Mouse (Mus musculus): ENCODE results near the gene Ces2a. TPM values are rescaled to one million over a fixed set of nuclear protein-coding genes. Genes with fewer than 3 reads are reported as not detected.
A peak's percentile ranks its signal among the peaks of the same experiment; 100 is the strongest.

Gene Ces2a
- 1.5 and 2.7 TPM in 2 replicates for polyA plus RNA-seq (2015; fragmentation: Nextera tagmentation; extraction: Ambion mirVana)

DNA sequence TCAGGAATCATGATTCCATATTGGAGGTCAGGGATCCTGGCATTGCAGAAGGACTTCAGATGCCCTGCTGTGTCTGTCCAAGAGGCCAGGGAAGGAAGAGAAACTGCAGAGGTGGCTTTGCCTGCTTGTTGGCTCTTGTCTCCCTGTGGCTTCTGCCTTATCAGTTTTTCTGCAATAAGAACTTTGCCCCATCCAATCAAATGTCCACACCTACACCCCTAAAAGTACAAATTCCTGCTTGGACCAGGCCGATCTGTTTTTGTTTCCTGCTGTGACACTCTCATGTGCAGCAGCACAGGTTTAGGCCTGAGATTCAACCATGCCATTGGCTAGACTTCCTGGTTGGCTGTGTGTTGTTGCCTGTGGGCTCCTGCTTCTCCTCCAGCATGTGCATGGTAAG lies at the start of gene Ces2a:
TSS of gene Ces2a (plus strand) at position 251 of the 400 bp plus-strand sequence.
- no peak within 1 kb of the TSS for H3K9ac ChIP-seq
- ATAC-seq (ENCODE audit: insufficient read depth, low FRiP score, low read depth), result no peak
- H3K36me3 ChIP-seq, result no peaks in the 10 kb centered on the region
- H3K9me3 ChIP-seq, result no peaks in the 10 kb centered on the region
- H3K27me3 ChIP-seq (replicated peaks), result no peaks in the 10 kb centered on the region
- H3K4me3 ChIP-seq (replicated peaks), result no peak within 1 kb of the TSS
- no peak within 1 kb of the TSS for H3K27ac ChIP-seq
- WGBS, result 76% methylated on average over 1 of the region's 1 CpGs
- H3K4me2 ChIP-seq, result no peak within 1 kb of the TSS
- H3K4me1 ChIP-seq, result no peaks in the 10 kb centered on the region

DNA sequence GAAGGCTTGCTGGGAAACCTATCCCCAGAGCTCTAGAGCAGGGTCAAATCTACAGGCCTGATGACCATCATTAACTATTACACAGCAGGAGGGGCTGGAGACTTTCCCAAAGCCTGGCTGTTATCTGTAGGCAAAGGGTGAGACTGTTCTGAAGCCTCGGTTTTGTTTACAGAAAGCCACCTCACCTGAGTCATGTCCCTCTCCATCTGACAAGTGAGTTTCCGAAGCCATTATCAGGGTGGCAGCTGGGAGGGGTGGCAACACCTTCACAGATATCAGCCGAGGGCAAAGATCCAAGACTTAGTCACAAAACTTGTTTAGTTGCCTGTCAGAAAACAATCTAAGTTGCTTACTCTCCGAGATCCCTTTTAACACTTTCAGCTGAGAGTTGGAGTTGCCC lies 45.4 kb upstream of the Ces2a start:
- Histone ChIP-seq H3K9me3 (no peaks in the 10 kb centered on the region), H3K36me3 (no peaks in the 10 kb centered on the region), H3K4me2 (no peak overlapping the region), H3K27ac (no peak overlapping the region), H3K4me3 (replicated peaks) (no peak overlapping the region), H3K9ac (no peak overlapping the region), H3K27me3 (replicated peaks) (no peaks in the 10 kb centered on the region), H3K4me1 (no peaks in the 10 kb centered on the region)
- ATAC-seq (ENCODE audit: insufficient read depth, low FRiP score, low read depth), result no peak
- WGBS, result 36% methylated on average over 4 of the region's 4 CpGs

DNA sequence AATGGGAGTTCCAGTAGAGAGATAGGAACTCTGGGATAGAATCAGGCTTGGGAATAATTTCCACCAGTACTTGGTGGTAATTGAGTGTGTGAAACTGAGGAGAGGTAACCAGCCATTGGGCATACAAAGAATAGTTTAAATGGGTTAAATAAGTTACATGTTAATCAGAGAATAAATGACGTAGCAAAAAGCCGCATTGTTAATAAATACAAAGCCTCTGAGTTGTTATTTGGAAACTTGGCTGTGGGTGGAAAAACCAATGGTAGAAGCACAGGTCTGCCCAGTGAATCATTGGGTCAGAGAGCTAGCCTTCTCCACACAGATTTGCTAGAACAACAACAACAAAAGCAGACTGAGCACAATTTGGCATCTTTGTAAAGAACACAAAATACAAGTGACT lies 35.2 kb upstream of the Ces2a start:
- no peaks in the 10 kb centered on the region for H3K9me3 ChIP-seq
- no peaks in the 10 kb centered on the region for H3K27me3 ChIP-seq (replicated peaks)
- H3K4me1 ChIP-seq, result no peaks in the 10 kb centered on the region
- 83% methylated on average over 2 of the region's 2 CpGs for WGBS
- no peak for ATAC-seq (ENCODE audit: insufficient read depth, low FRiP score, low read depth)
- H3K27ac ChIP-seq, result no peak overlapping the region
- H3K36me3 ChIP-seq, result no peaks in the 10 kb centered on the region
- H3K4me2 ChIP-seq, result no peak overlapping the region
- H3K9ac ChIP-seq, result no peak overlapping the region
- H3K4me3 ChIP-seq (replicated peaks), result no peak overlapping the region

DNA sequence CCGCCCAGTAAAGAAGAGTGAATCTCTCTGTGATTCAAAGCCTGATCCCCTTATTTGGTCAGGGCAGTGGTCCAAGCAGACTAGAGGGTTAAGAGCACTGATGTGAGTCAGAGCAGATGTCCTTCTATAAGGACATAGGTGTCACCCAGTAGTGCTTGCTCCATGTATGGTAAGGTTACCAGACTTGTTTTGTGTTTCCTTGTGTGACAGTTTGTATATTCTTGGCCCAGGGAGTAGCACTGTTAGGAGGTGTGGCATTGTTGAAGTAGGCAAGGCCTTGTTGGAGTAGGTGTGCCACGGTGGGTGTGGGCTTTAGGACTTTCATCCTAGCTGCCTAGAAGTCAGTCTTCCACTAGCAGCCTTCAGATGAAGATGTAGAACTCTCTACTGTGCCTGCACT lies 31.9 kb upstream of the Ces2a start:
- WGBS, result 80% methylated on average over 2 of the region's 2 CpGs
- Histone ChIP-seq H3K4me2 (no peak overlapping the region), H3K9me3 (no peaks in the 10 kb centered on the region), H3K9ac (no peak overlapping the region), H3K27me3 (replicated peaks) (no peaks in the 10 kb centered on the region), H3K27ac (no peak overlapping the region), H3K4me3 (replicated peaks) (no peak overlapping the region), H3K4me1 (no peaks in the 10 kb centered on the region), H3K36me3 (no peaks in the 10 kb centered on the region)
- ATAC-seq (ENCODE audit: insufficient read depth, low FRiP score, low read depth), result no peak

GRCm38 (mm10) chr8:104721166-104721565 lies 12.6 kb upstream of the Ces2a start:
- ATAC-seq (ENCODE audit: insufficient read depth, low FRiP score, low read depth), result no peak
- no peak overlapping the region for H3K9ac ChIP-seq
- no peak overlapping the region for H3K4me3 ChIP-seq (replicated peaks)
- H3K27me3 ChIP-seq (replicated peaks), result no peaks in the 10 kb centered on the region
- H3K4me1 ChIP-seq, result no peaks in the 10 kb centered on the region
- H3K4me2 ChIP-seq, result no peak overlapping the region
- H3K36me3 ChIP-seq, result no peaks in the 10 kb centered on the region
- 81% methylated on average over 8 of the region's 8 CpGs for WGBS
- no peaks in the 10 kb centered on the region for H3K9me3 ChIP-seq
- H3K27ac ChIP-seq, result no peak overlapping the region

DNA sequence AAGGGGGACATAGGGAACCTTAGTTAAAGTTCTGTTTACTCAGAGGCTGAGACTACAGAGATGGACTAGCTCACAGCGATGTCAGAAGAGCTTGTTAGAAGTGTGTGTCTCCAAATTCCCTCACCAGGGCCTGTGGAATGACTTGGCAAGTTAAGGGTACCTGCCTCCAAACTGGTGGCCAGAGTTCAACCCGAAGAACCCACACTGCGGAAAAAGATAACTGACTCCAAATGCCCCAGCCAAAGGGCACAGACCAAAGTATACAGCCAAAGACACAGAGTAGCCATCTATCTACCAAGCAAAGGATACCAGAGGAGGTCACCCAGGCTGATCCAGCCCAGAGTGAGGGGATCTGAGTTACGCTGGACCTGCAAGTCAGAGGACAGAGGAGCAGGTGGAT lies 2.4 kb upstream of the Ces2a start:
- ATAC-seq (ENCODE audit: insufficient read depth, low FRiP score, low read depth), result no peak
- Histone ChIP-seq H3K9ac (no peak overlapping the region), H3K27ac (no peak overlapping the region), H3K4me3 (replicated peaks) (no peak overlapping the region), H3K27me3 (replicated peaks) (no peaks in the 10 kb centered on the region), H3K36me3 (no peaks in the 10 kb centered on the region), H3K4me2 (no peak overlapping the region), H3K4me1 (no peaks in the 10 kb centered on the region), H3K9me3 (no peaks in the 10 kb centered on the region)
- WGBS, result 83% methylated on average over 4 of the region's 4 CpGs

- WGBS, result 52% methylated on average over 6 of the region's 6 CpGs
- ATAC-seq (ENCODE audit: insufficient read depth, low FRiP score, low read depth), result peak; percentile 14; the same call in 1 of the 2 replicates
- H3K4me1 ChIP-seq, result no peaks in the 10 kb centered on the region
- no peak overlapping the region for H3K9ac ChIP-seq
- no peak overlapping the region for H3K4me3 ChIP-seq (replicated peaks)
- no peak overlapping the region for H3K27ac ChIP-seq
- no peaks in the 10 kb centered on the region for H3K27me3 ChIP-seq (replicated peaks)
- H3K36me3 ChIP-seq, result no peaks in the 10 kb centered on the region
- H3K9me3 ChIP-seq, result no peaks in the 10 kb centered on the region
- no peak overlapping the region for H3K4me2 ChIP-seq
Observed at GRCm38 (mm10) chr8:104731969-104732368, 1.8 kb upstream of the Ces2a start.

DNA sequence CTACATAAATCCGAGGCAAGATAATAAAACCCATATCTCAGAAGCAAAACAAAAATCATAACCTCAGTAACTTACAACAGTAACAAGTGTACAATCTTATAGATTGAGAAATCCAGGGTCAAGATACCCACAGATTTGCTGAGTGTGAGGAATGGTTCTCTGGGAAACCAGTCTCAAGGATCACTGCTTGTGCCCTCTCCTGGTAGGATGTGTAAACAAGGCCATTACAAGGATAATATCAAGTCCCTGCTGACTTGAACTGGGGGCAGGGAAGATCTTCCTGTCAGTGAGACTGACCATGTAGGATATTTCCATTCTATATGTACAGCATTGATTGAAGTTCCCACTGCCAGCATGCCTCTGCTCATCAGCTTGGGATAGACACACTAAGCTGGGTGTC lies 8.2 kb downstream of the Ces2a start:
- H3K4me3 ChIP-seq (replicated peaks), result no peak overlapping the region
- no peaks in the 10 kb centered on the region for H3K9me3 ChIP-seq
- WGBS, result 78% methylated on average over 1 of the region's 1 CpGs
- ATAC-seq (ENCODE audit: insufficient read depth, low FRiP score, low read depth), result no peak
- H3K9ac ChIP-seq, result no peak overlapping the region
- H3K27me3 ChIP-seq (replicated peaks), result no peaks in the 10 kb centered on the region
- H3K36me3 ChIP-seq, result no peaks in the 10 kb centered on the region
- no peaks in the 10 kb centered on the region for H3K4me1 ChIP-seq
- no peak overlapping the region for H3K4me2 ChIP-seq
- H3K27ac ChIP-seq, result no peak overlapping the region

- 74% methylated on average over 3 of the region's 3 CpGs for WGBS
- H3K27me3 ChIP-seq (replicated peaks), result no peaks in the 10 kb centered on the region
- H3K9me3 ChIP-seq, result no peaks in the 10 kb centered on the region
- no peak overlapping the region for H3K9ac ChIP-seq
- no peaks in the 10 kb centered on the region for H3K36me3 ChIP-seq
- no peak for ATAC-seq (ENCODE audit: insufficient read depth, low FRiP score, low read depth)
- H3K4me3 ChIP-seq (replicated peaks), result no peak overlapping the region
- H3K4me1 ChIP-seq, result no peaks in the 10 kb centered on the region
- no peak overlapping the region for H3K4me2 ChIP-seq
- no peak overlapping the region for H3K27ac ChIP-seq
Observed at GRCm38 (mm10) chr8:104743410-104743809, 9.6 kb downstream of the Ces2a start.

DNA sequence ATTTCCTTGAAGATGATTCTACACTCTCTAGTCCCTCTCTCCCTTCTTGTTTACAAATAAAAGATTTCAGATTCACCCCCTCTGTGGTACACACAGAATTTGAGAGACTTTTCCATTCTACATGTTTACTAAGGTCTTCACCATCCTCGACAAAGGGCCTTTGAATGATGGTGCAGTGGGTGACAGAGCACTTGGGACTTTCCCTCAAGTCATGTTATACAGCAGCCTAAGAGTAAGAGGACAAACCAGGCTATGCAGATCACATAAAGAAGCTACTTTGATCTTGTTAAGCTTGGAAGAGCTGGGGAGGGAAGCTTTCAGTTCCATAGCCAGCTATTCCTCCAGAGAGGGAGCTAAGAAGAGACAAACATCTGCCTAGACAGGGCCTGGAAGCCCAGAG lies 19.0 kb downstream of the Ces2a start:
- no peak overlapping the region for H3K27ac ChIP-seq
- 58% methylated on average over 1 of the region's 1 CpGs for WGBS
- H3K36me3 ChIP-seq, result no peaks in the 10 kb centered on the region
- H3K9me3 ChIP-seq, result no peaks in the 10 kb centered on the region
- no peak overlapping the region for H3K4me2 ChIP-seq
- H3K27me3 ChIP-seq (replicated peaks), result no peaks in the 10 kb centered on the region
- H3K4me3 ChIP-seq (replicated peaks), result no peak overlapping the region
- no peaks in the 10 kb centered on the region for H3K4me1 ChIP-seq
- no peak overlapping the region for H3K9ac ChIP-seq
- ATAC-seq (ENCODE audit: insufficient read depth, low FRiP score, low read depth), result no peak

GRCm38 (mm10) chr8:104757621-104758020 lies 23.8 kb downstream of the Ces2a start:
- Histone ChIP-seq H3K36me3 (no peaks in the 10 kb centered on the region), H3K9me3 (no peaks in the 10 kb centered on the region), H3K9ac (no peak overlapping the region), H3K4me2 (no peak overlapping the region), H3K27ac (no peak overlapping the region), H3K27me3 (replicated peaks) (no peaks in the 10 kb centered on the region), H3K4me3 (replicated peaks) (no peak overlapping the region), H3K4me1 (no peaks in the 10 kb centered on the region)
- 33% methylated on average over 1 of the region's 1 CpGs for WGBS
- ATAC-seq (ENCODE audit: insufficient read depth, low FRiP score, low read depth), result no peak

- ATAC-seq (ENCODE audit: insufficient read depth, low FRiP score, low read depth), result no peak
- 89% methylated on average over 2 of the region's 2 CpGs for WGBS
- H3K27ac ChIP-seq, result no peak overlapping the region
Observed at GRCm38 (mm10) chr8:104758209-104758608, 24.4 kb downstream of the Ces2a start.

DNA sequence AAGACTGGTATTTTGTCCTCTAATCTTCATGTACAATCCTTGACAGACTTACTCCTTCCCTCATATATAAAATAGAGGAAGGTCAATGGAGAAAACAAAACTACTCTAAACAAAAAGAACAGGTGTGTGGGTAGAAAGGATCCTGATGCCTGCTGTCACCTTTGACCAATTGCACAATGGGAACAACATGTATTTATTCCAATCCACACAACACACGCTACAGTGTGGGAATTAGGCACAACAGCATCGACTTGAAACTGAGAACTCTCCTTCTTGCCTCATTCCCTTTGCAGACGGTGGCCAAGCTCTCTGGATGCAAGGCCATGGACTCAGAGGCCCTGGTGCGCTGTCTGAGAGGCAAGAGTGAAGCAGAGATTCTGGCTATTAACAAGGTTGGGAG lies 27.3 kb downstream of the Ces2a start:
- no peak for ATAC-seq (ENCODE audit: insufficient read depth, low FRiP score, low read depth)

More at GRCm38 (mm10) chr8:104758209-104758608, 24.4 kb downstream of the Ces2a start:
- no peaks in the 10 kb centered on the region for H3K4me1 ChIP-seq
- H3K4me2 ChIP-seq, result no peak overlapping the region
- H3K9ac ChIP-seq, result no peak overlapping the region
- H3K36me3 ChIP-seq, result no peaks in the 10 kb centered on the region
- H3K9me3 ChIP-seq, result no peaks in the 10 kb centered on the region
- no peaks in the 10 kb centered on the region for H3K27me3 ChIP-seq (replicated peaks)
- H3K4me3 ChIP-seq (replicated peaks), result no peak overlapping the region

More for the DNA sequence above, 27.3 kb downstream of the Ces2a start:
- Histone ChIP-seq H3K9ac (no peak overlapping the region), H3K4me2 (no peak overlapping the region), H3K4me3 (replicated peaks) (no peak overlapping the region), H3K9me3 (no peaks in the 10 kb centered on the region), H3K36me3 (no peaks in the 10 kb centered on the region), H3K4me1 (no peaks in the 10 kb centered on the region), H3K27me3 (replicated peaks) (no peaks in the 10 kb centered on the region), H3K27ac (no peak overlapping the region)
- WGBS, result 82% methylated on average over 4 of the region's 4 CpGs
